In genomic region chr5:100536638-100537037, GRCm38 (mm10) we compare ENCODE assay signal across 9 mouse cellular contexts. TPM values are rescaled to one million over a fixed set of nuclear protein-coding genes. Genes with fewer than 3 reads are reported as not detected.
DNase-seq lines count a peak whose midpoint lies in the region; ATAC-seq lines count a peak whose summit lies in the region.
"Had no signal": no experiment of that assay in that cellular context is flagged by ENCODE, and none has a peak within 500 bp of the region (broad histone marks: within the 10 kb centered on the region; RNA-seq: fewer than 3 reads in every experiment).

No protein-coding gene starts in this region.

- no peak overlapping the region for H3K9ac ChIP-seq in heart, embryonic 12.5 days

- no peak overlapping the region for H3K4me3 ChIP-seq in heart, embryonic 12.5 days
- no peak overlapping the region for H3K4me3 ChIP-seq in forebrain, embryonic 10.5 days

- DNase-seq in heart, adult 18-20 months, result peak; percentile 33 to 55
- peak; percentile 73 for DNase-seq in 416B (ENCODE audit: low read depth)
- peak; percentile 24 for DNase-seq in Muller cell, postnatal 12 days (ENCODE audit: inconsistent ontology term)
- DNase-seq in heart, postnatal 10 days, result peak; percentile 54 to 62
- DNase-seq in lung, postnatal 10 days, result peak; percentile 50
- no peak for DNase-seq in forebrain, embryonic 10.5 days (ENCODE audit: extremely low spot score, low spot score)
- DNase-seq in cerebellum, adult 11-12 months, result no peak

- no peak for ATAC-seq in heart, embryonic 12.5 days (ENCODE audit: insufficient number of reproducible peaks, low FRiP score)

- no peak overlapping the region for H3K27ac ChIP-seq in heart, embryonic 12.5 days (ENCODE audit: poor library complexity, severe bottlenecking)
- H3K27ac ChIP-seq in forebrain, embryonic 10.5 days, result no peak overlapping the region

- WGBS in heart, embryonic 12.5 days, result 85% methylated on average over 3 of the region's 3 CpGs
- WGBS in forebrain, embryonic 10.5 days, result 88% methylated on average over 3 of the region's 3 CpGs

- no peak overlapping the region for H3K4me2 ChIP-seq in heart, embryonic 12.5 days

- no peaks in the 10 kb centered on the region for H3K27me3 ChIP-seq in heart, embryonic 12.5 days (replicated peaks)
- no peaks in the 10 kb centered on the region for H3K27me3 ChIP-seq in forebrain, embryonic 10.5 days (ENCODE audit: poor library complexity, severe bottlenecking)

- no peaks in the 10 kb centered on the region for H3K4me1 ChIP-seq in heart, embryonic 12.5 days (replicated peaks)
- H3K4me1 ChIP-seq in forebrain, embryonic 10.5 days, result no peaks in the 10 kb centered on the region

- H3K36me3 ChIP-seq in heart, embryonic 12.5 days, result peaks cover 67% of the 10 kb centered on the region
- H3K36me3 ChIP-seq in forebrain, embryonic 10.5 days (replicated peaks), result peaks cover 94% of the 10 kb centered on the region

- intact Hi-C loops in heart, postnatal 10 days (cut with DNase I), result loop anchor here (5.0 kb wide), 1 partner anchor 164 kb away; no protein-coding TSS in a partner anchor

- H3K9me3 ChIP-seq in heart, embryonic 12.5 days (replicated peaks), result no peaks in the 10 kb centered on the region
- no peaks in the 10 kb centered on the region for H3K9me3 ChIP-seq in forebrain, embryonic 10.5 days

RNA-seq across cellular contexts. Expression of gene Cops4, which starts 18.5 kb away (rescaled TPM):
- total RNA-seq in heart, adult 18-20 months (2021), result 10 to 100 TPM; 89.2 to 93.2 TPM
- polyA plus RNA-seq in heart, embryonic 12.5 days (2016; fragmentation: Nextera tagmentation; extraction: Ambion mirVana), result 146 and 153 TPM in 2 replicates
- 10 to 100 TPM; 82.2 to 87.9 TPM for total RNA-seq in heart, postnatal 10 days (2021)
- 245 TPM in 2 replicates for polyA plus RNA-seq in forebrain, embryonic 10.5 days (2016; fragmentation: Nextera tagmentation; extraction: Ambion mirVana)

RNA-seq across cellular contexts. Expression of gene Plac8, which starts 35.4 kb away (rescaled TPM):
- 1 to 10 TPM; 1.1 to 4.1 TPM for total RNA-seq in heart, adult 18-20 months (2021)
- 3.8 and 4.5 TPM in 2 replicates for polyA plus RNA-seq in heart, embryonic 12.5 days (2016; fragmentation: Nextera tagmentation; extraction: Ambion mirVana)
- total RNA-seq in heart, postnatal 10 days (2021), result 1 to 10 TPM; 2.1 to 3.1 TPM
- polyA plus RNA-seq in forebrain, embryonic 10.5 days (2016; fragmentation: Nextera tagmentation; extraction: Ambion mirVana), result 2.5 and 2.9 TPM in 2 replicates
- total RNA-seq: layer of hippocampus, postnatal 10 days had no signal

RNA-seq across cellular contexts. Expression of gene Lin54, which starts 36.2 kb away (rescaled TPM):
- total RNA-seq in heart, adult 18-20 months (2021), result 1 to 10 TPM; 5.6 to 6.1 TPM
- polyA plus RNA-seq in heart, embryonic 12.5 days (2016; fragmentation: Nextera tagmentation; extraction: Ambion mirVana), result 14.4 and 14.6 TPM in 2 replicates
- 10 to 100 TPM; 12.0 to 14.7 TPM for total RNA-seq in heart, postnatal 10 days (2021)
- polyA plus RNA-seq in forebrain, embryonic 10.5 days (2016; fragmentation: Nextera tagmentation; extraction: Ambion mirVana), result 14.6 and 16.8 TPM in 2 replicates

Comparison
In these comparisons a context has a peak if more than half of its experiments do, and no peak if none do; other contexts are left out.
1. DNase-seq: peak in heart, adult 18-20 months (2 of 2), 416B (single experiment), Muller cell, postnatal 12 days (single experiment), heart, postnatal 10 days (2 of 2) and lung, postnatal 10 days (single experiment); none in forebrain, embryonic 10.5 days (single experiment) and cerebellum, adult 11-12 months (single experiment).